Mouse (Mus musculus) cerebellum, postnatal 14 days (tissue): ENCODE data around the gene Allc.

Source experiments
- DNase-seq, 2 experiments: peaks; one replicate each; pipeline ENCODE4 v3.0.0; 2021; ENCODE audit warnings: mixed read lengths in 2 of 2

Allc gene

DNA sequence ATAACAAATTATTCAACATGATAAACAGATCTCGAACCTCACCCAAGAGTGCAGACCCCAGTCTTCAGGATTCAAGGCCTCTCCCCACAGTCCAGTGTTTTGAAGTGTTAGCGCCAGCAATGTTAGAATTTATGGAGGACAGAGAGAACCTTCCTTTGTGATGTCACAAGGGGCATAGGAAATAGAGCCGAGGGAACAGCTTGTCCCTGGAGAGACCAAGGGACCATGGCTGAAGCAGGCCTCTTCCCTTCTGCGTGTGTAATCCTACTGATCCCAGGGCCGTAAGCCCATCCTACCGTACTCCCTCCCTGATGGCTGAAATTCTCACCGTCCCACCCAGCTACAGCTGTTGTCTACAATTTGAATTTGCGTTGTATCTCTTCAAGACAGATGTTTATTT lies at the start of gene Allc:
Gene Allc, minus strand, starts transcription at position 101 of the 400 bp plus-strand sequence.
- no peak for DNase-seq

DNA sequence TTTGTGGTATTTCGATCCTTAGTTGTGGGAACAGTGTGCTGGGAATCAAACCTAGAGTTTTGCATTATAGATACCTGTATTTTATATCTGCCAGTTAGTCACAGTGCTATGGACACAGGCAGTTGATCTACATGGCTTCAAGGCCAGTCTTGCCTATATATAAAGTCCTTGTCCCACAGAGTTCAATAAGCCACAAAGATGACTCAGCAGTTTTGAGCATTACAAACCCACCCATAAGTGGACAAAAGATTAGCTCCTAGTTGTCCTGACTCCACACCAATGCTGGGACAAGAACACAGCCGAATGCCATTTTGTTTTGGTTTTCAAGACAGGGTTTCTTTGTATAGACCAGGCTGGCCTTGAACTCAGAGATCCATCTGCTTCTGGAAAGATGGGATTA lies 46.1 kb upstream of the Allc start:
- DNase-seq: no peak

DNA sequence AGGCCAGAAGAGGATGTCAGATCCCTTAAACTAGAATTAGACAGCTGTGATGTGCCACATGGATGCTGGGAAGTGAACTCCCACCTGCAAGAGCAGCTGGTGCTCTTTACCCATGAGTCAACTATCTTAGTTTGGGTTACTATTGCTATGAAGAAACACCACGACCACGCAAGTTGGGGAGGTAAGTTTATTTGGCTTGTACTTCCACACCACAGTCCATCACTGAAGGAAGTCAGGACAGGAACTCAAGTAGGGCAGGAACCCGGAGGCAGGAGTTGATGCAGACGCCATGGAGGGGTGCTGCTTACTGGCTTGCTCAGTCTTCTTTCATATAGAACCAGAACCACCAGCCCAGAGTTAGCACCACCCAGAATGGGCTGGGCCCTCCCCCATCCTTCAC lies 44.8 kb upstream of the Allc start:
- no peak for DNase-seq

DNA sequence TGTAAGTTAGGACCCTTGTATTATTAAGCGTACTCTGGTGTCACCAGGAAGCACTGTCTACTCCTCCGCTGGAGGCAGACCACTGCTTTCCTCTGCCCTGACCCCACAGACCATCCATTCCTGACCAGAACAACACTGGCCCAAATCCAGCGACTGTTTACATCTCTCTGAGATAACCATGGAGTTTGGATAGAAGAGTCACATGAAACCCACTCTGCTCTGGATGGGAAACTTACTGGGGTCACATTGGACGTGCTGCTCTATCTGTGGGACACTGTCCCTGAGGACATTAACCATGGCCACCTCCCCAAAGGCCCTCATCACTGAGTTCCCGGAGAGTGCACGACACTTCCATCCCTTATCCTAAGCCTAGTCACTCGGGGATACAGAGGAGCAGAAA lies 43.1 kb upstream of the Allc start:
- no peak for DNase-seq

DNA sequence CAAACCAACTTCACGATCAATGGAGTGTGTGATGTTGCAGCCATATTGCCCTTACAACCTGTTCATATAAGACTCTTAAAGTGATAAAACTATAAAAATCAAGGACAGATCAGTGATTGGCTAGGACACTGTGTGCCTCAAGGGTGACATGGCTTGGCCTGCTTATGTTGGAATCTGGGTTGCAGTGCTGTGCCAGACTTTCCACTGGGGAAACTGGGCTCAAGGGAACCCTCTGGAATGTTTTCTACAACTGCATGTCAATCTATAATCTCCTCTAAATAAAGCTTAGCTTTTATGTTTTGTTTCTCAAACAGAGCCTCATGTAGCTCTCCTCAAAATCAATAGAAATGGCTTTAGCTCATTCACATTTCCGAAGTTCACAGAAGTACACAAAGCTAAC lies 41.9 kb upstream of the Allc start:
- no peak for DNase-seq

DNA sequence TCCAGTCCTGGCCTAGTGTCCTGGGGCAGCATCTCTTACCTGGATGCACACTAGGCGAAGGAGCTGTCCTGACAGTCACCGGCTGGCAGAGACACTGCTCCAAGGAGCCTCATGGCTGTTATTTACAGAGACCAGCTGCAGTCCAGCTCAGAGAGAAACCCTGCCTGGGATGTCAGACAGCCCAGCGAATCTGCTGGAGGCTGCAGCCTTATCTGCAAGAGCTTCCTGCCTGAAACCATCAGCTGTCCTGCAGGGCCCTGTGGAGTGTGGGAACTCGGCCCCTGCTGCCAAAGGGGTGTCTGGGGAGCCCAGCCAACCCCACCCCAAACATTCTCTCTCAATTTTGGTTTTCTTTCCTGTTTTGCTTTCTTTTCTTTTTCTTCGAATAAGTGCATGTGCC lies 40.9 kb upstream of the Allc start, which contains the start of gene Colec11:
Gene Colec11, minus strand, starts transcription at position 183 of the 400 bp plus-strand sequence.
- DNase-seq: no peak

DNA sequence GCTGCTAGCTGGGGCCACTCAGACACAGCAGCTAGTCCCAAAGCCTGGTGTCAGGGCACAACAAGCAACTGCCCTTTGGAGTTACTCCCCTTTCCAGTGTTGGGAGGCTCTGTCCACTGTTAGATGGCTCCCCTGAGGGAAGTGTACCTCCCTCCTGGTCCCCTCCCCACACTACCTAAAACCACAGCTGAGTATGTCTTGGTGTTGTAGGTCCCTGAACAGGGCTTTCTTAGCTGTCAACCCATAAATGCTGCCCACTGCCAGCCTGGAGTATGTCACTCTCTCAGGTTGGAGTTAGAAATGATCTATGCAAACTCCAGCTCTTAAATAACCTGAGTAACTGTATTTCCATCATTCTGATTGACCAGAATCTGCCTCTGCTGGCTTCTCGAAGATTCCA lies 40.3 kb upstream of the Allc start:
- no peak for DNase-seq

DNA sequence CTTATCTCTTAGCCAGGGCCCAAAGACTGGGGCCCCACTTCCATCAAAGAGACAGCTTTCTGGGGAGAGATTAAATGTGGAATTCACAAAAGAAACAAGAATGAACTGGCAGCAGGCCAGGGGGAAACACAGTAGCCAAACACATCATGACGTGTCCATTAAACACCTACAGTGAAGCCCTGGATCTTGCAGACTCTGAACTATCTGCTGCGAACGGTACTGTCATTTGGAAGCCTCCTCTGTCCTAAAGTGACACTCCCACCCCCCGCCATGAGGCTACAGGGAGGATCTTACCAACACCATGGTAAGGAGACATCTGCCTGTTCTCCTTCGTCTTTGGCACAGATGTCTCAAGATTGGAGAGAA lies 39.8 kb upstream of the Allc start:
- DNase-seq: peak in 1 of 2 experiments; percentile 29

DNA sequence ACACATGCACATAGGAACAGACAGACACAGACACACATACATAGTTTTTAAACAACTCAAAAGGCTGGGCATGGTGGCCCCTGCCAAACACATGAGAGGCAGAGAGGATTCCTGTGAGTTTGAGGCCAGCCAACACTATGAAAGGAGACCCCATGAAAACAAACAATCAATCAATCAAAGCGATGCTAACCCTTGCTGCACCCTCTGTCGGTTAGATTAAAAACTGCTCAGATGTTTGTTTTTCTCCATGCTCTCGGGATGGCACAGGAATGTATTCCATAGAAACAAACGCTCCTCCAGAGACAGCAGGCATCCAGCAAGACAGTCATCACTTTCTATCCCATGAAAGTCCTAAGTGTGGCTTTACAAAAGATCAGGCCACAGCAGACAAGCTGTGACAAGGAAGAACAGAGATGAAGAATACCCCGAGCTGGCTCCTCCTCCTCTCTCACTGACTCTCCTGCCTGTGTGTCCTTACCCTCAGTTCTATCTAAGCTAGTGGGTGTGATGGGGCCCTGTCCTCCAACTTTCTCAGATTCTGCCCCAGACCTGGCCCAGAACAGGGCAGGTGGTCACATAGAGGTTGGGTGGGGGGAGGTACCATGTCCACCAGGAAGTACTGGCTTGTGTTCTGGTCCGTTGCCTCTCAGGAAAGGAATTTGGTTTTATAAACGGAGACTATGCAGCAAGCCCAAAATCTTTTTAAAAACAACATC lies 39.3 kb upstream of the Allc start:
- no peak for DNase-seq

DNA sequence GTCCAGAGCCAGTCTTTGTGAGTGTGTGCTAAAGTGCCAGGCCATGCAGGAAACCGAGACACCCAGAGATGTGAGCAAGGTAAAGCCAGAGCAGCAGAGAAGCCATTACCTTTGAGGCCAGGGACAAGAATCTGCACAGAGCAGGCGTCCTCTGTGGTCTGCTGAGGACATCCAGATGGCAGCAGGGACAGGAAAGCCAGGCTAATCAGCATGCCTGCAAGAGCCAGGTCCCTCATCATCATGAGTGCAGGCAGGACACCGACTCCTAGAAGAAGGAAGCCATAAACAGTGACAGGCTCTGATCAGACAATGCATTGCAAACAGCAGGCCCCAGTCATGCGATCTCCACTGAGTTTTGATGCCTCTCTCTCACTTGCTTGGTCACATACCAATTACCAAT lies 35.0 kb upstream of the Allc start:
- DNase-seq: no peak

DNA sequence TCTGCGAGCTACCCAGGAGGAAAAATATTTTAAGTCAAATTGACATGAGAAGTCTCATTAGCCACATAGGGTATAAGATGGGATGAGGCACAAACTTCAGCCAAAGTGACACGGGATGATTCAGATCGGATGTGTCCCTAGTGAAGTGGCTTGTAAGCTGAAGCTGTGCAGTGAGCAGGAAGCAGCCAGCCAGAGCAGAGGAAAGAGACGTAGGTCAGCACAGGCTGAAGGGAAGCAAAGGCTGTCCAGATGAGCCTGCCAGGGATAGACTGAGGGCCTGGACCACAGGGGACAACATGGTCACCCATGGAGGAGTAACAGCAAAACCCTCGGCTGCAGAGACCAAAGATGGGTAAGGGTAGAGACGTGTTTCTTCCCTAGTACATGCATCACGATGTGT lies 32.1 kb upstream of the Allc start:
- no peak for DNase-seq

DNA sequence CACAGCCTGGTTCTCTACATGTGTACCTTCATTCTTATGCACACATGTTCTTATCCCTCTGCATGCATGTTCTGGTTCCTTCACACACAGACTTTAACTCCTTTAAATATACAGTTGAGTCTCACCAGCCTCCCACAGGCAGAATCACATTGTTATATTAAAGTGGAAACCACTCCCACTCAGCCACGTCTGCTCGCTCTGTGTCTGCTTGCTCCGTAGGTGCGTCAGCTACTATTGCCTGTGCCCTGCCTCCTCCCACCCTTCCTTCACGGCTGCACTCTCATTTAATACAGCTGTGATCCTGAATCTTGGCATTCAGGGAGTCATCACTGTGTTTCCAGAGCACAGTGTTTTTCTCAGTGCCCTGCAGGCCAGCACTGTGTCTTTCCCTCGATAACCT lies 30.1 kb upstream of the Allc start:
- DNase-seq: no peak

DNA sequence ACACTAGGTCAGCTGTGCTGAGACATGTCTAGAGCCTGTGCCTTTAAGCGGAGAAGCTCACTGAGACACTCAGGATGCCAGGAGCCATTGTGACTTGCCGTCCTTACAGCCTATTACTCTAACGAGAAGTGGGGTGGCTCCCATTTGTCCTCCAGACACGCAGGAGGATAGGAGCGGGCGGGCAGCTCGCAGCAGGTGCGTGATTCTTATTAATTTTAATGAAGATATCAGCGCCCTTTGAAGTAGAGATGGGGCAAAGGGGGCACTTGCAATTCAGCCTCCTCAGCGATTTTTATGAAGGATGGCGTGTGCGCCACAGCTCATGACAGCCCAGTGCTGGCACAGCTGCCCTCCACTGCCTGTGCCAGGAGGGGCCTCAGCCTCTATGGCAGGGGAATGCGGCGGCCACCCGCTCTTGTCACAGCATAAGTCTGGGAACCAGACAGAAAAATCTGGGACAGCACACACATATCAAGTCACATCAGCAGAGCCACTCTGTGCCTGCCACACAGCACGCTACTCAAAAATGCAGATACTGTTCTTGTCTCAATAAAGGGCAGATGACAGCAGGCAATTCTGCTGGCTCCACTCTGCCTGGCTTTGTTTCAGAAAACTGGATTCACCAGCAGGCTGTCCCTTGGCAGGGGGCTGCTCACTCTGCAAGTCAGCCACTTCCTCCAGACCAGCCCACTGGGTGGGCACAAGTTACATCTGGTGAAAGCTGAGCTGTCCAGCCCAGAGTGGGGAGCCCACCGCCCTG lies 25.4 kb upstream of the Allc start:
- peak; percentile 65 to 70 for DNase-seq

DNA sequence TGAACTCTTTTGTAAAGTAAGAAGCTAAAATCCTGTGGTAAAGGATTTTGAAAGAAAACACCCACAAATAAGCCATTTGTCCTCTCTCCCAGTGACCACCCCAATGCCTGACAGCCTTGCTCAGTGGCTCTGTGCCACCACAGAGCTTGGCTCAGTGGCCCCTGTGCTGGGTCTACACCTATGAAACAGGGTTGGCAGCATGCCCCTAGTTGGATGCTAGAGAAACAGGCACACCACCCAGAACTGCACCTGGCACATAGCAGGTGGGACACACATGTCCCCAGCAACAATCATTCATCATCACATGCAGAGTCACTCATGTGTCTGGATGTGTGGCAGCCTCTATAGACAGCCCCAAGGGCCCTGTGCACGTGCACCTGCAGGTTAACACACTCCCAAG lies 21.2 kb upstream of the Allc start:
- DNase-seq: peak; percentile 84 to 86

DNA sequence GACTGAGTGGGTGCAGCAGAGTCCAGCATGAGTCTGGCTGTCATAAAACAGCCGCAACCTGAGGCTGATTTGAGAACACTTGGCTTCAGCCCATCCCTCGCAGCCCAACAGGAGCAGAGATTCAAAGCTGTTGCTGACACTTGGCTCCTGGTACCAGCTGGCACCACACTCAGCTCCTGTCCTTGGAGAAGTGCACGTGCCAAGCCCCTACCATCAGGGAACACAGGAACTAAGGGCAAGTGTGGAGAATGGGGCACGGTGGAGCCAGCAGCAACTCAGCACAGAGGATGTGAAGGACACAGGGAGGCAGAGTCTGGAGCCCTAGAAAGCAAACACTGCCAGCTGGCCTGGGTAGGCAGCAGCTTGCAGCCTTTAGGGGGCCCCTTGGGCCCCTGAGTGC lies 19.9 kb upstream of the Allc start:
- peak; percentile 90 for DNase-seq

DNA sequence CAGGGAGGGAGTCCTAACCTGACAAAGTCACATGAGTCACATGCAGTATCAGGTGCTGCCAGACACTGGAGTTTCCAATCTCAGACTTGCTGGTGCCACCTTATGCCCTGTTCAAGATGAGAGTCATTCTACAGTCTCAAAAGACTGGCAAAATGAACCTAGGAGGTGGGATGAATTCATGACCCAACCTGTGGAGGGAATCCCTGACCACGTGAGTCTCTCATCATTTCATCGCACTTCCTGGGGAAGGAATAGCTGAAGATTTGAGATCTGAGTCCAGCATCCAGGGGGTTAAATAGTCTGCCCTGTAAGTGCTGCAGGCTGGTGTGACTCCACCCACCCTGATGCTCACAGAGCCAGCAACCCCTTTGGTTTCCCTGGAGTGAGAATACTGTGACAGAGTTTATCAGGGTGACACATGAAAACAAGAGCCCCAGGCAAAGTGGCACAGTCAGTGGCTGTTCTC lies 16.2 kb upstream of the Allc start:
- DNase-seq: no peak

DNA sequence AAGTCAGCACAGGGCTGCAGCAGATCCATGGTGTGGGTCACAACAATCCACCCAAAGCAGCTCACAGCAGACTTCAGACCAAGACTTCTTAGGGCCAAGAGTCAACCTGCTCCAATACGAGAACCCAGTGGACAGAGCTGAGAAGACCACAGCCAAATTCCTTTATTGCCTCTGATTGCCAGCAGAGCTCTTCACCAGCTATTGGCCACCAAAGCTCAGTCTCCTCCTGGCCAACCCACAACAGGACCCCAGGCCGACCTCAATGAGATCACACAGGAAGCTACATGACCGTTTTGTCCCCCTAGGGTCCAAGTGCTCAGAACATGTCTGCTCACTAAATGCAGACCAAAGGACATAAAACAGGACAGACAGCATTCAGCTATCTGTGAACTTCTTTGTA lies 15.8 kb upstream of the Allc start:
- DNase-seq: no peak

DNA sequence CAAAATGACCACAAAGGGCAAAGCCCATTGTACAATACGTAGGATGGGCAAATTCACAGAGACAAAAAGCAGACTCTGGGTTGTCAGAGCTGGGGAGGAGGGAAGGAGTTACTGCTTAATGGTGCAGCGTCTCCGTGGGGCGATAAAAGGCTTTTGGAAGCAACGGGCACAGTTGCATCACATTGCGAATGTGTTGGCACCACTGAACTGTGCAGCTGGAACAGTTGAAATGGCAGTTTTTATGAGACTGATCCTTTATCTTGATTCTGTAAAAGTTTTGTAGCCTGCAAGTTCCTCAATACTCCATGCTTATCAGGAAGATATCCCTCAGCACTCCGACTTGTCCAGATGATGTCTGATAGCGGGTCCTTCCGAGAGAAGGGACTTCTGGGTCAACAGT lies 15.4 kb upstream of the Allc start:
- DNase-seq: no peak

DNA sequence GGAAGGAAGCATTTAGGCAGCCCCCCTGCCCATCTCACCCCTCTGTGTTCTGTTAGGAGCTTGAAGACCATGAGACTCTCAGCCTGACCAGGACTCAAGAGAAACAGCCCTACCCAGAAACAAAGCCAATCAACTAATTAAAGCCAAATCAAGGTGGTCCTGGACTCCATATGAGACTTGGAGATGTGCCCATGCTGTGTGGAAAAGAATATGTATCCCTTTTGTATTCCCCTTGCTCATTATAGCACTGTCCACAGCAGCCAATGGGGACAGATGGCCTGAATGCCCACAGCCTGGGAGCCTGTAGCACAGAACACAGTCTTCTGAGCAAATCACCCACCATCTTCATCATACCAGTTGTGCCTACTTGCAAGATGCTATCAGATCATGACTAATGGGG lies 14.5 kb upstream of the Allc start:
- no peak for DNase-seq

DNA sequence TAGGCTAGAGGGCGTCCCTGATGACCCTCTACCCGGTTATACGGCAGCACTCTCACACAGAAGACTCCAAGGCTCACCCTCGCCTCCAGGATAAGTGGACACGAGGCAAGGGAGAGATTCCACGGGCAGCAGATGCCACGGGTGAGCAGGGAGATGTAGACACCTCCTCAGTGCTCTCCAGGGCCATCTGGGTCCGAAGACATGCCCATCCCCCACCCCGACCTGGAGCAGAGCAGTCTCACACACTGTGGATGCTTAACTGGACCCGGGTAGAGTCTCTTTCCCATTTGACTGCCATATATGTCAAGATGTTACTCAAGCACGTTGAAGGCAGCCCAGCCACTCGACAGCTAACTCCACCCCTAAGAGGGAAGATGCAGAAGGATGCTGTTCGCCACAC lies 8.1 kb upstream of the Allc start:
- peak; percentile 31 to 67 for DNase-seq

DNA sequence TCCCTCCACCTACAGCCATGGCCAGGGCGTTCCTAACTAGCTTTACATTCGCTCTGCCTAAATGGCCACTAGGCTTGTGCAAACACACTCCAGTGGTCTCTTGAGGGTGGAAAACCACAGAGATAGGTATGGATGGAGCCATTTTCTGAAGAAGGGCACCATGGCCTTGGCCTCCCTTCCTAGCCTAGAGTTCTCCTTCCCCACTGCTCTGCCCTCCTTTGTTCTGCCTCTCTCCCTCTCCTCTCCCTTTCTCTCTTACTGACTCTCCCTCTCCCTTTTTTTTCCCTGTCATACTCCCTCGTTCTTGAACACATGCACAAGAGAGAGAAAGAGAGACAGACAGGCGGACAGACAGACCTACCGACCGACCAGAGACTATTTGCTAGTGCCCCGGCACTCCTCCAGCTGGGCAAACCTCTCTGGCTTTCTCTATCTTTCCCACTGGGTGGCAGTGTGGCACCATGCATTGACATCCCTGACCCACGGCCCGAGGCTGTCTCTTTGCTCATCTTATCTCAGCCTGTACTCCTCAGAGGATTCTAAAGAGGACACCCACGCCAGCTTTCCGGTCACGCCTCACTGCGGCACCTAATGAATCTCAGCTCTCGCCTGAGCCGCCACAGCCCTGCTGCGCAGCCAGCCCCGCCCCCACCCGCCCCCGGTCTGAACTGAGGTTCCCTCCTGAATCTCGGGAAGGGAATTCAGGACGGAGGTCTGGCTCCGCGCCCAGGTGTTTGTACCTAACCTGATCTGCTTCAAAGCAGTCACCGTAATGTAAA lies 7.0 kb upstream of the Allc start:
- DNase-seq: peak; percentile 96

DNA sequence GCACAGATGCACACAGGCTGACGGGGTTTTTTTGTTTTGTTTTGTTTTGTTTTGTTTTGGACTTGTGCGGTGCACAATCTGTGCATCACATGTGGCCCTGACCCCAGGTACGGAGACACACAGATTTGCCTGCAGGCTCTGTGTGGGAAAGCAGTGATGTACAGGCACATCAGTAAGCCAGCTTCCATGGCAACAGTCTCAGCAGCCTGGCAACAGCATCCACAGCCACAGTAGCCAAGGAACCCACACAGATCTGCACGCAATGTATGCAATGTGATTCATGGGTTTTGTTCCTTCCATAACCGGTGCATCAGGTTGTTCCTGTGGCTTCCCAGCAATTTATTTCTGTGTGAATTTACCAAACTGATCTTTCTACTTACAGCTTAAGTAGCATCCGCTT lies 5.6 kb upstream of the Allc start:
- DNase-seq: no peak

DNA sequence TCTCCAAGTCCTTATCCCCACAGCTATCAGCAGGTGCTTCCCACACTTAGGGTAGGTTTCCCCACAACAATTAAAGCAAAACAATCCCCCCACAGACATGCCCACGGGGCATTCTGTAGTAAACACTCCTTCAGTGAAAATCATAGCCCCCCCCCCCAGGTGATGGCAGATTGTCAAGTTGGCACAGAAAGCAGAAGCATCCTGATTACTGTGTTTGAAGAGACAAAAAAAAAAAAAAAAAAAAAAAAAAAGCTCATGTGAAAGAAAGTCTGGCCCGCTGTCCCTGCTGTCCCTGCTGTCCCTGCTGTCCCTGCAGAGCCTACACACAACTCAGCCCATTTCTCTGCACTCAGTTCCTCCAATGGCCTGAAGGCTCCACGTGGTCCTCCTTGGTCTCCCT lies 1.7 kb upstream of the Allc start:
- DNase-seq: peak in 1 of 2 experiments; percentile 63

DNA sequence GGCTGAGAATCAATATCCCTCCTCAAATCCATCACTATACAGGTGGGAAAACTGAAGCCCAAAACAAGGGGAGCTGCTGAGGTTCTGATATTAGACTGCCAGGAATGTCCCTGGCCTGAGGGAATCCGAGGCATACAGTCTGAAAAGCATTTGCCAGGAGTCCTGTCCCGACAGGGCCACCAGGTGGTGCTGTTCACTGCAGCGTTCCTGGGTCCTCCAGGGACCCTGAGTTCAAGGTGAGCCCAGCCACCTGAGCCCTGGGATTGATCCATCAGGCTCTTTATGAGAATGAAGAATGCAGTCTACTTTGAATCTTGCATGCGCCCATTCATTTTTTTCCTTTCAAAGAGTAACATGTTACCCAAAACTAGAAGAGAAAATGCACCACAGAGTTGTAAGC lies 3.2 kb downstream of the Allc start:
- DNase-seq: peak in 1 of 2 experiments; percentile 46
